Mouse (Mus musculus) E14TG2a.4 (cell line): ENCODE measurements around the gene Arfgap2.

Source experiments
- H3K27me3 ChIP-seq: 2 replicates; pipeline ENCODE4 v1.6.1; 2014; ENCODE audit warnings: low read length, control low read depth; ENCODE audit not compliant: insufficient read depth
- H3K36me3 ChIP-seq: 2 replicates; pipeline ENCODE4 v1.6.1; 2014; ENCODE audit warnings: low read length, control low read depth; ENCODE audit not compliant: insufficient read depth
- H3K4me1 ChIP-seq: replicated peaks from 2 replicates; pipeline ENCODE4 v1.6.1; 2014; ENCODE audit warnings: low read depth, low read length, control low read depth
- H3K4me3 ChIP-seq: replicated peaks from 2 replicates; pipeline ENCODE4 v1.5.1; 2014; ENCODE audit warnings: mild to moderate bottlenecking, low read length
- H3K9me3 ChIP-seq: 2 replicates; pipeline ENCODE4 v1.6.1; 2014; ENCODE audit warnings: low read length, control low read depth
- CTCF ChIP-seq: conservative IDR thresholded peaks from 2 replicates; pipeline ENCODE4 v1.5.1; 2014; ENCODE audit warnings: low read length
- NANOG ChIP-seq: IDR thresholded peaks from 2 replicates; pipeline ENCODE4 v1.6.1; 2014; ENCODE audit warnings: borderline replicate concordance, low read length, mixed read lengths
- POU5F1 ChIP-seq: IDR thresholded peaks from 2 replicates; pipeline ENCODE4 v1.6.1; 2014; ENCODE audit warnings: low read length, borderline replicate concordance

The Arfgap2 gene

DNA sequence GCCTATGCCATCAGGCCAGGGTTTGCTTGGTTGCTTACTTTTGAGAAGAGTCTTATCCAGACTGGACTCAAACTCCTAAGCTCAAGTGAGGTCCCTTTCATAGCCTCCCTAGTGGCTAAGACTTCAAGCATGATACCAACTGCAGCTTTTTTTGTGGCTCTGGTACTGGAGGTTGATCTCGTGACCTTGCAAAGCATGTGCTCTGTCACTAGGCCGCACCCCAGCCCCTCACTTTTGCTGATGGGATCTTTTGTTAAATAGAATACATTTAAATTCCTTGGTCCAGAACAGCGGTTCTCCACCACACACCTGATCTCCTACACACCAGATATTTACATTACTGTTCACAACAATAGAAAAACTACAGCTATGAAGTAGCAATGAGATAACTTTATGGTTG, 29.5 kb downstream of the Arfgap2 start:
- Histone ChIP-seq H3K4me1 (peaks cover 22% of the 10 kb centered on the region), H3K9me3 (no peaks in the 10 kb centered on the region), H3K36me3 (no peaks in the 10 kb centered on the region), H3K27me3 (no peaks in the 10 kb centered on the region), H3K4me3 (no peak overlapping the region)
- TF ChIP-seq CTCF (no peak), NANOG (no peak), POU5F1 (no peak)

DNA sequence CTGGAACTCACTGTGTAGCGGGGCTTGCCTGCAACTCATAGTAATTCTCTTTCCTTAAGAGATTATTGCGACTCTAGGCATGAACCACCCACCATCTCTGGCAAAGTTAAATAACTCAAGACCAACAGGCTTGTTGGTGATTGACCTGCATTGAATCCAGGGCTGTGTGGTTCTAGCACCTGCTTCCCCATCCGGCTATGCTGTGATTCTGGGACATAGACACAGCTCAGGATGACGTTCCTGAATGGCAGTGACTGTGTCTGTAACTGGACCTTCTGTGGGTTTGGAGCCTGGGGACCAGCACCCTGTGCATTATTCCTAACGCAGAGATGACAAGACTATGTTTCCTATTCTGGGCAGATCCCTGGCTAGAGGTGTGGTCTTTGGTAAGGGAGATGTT, 31.1 kb downstream of the Arfgap2 start:
- H3K9me3 ChIP-seq, result no peaks in the 10 kb centered on the region
- TF ChIP-seq POU5F1 (no peak), NANOG (no peak), CTCF (no peak)
- H3K4me3 ChIP-seq, result no peak overlapping the region
- no peaks in the 10 kb centered on the region for H3K27me3 ChIP-seq
- H3K36me3 ChIP-seq, result no peaks in the 10 kb centered on the region
- H3K4me1 ChIP-seq, result peaks cover 17% of the 10 kb centered on the region

DNA sequence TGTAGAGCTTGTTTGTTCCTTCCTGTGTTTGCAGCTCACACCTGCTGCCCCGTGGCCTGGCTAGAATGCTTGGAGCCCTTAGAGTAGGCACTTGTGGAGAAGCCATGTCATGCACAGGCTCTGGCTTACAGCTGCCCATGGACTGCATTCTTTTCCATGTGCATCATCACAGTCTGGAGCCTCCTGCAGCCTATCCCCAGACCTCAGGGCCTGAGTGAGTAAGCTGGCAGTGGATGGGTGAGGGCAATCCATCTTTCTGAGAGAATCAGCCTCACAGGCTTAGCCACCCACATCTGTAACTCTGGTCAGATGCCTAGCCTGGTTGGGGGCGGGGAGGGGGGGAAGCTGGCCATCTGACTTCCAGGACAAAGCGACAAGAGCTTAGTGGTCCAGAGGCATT, 34.4 kb downstream of the Arfgap2 start:
- H3K4me3 ChIP-seq, result no peak overlapping the region
- peaks cover 12% of the 10 kb centered on the region for H3K4me1 ChIP-seq
- TF ChIP-seq POU5F1 (no peak), NANOG (no peak), CTCF (no peak)
- no peaks in the 10 kb centered on the region for H3K9me3 ChIP-seq
- no peaks in the 10 kb centered on the region for H3K27me3 ChIP-seq
- H3K36me3 ChIP-seq, result no peaks in the 10 kb centered on the region

DNA sequence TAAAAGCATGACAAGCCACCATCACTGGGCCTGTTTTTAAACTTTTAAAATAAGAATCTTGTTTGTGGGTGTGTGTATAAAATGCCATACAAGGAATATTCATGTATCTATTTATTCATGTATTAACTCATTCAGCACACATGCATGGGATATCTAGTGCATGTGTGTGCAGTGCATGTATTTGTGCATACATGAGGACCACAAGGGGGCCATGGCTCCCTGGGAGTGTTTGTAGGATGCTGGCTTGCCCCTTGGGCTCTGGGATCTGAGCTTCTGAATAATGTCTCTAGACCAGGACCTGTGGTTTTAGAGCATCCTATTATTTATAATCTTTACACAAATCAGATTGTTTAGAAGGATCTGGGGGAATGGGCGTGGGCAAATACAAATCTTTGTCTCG, 36.0 kb downstream of the Arfgap2 start:
- H3K9me3 ChIP-seq, result no peaks in the 10 kb centered on the region
- H3K4me1 ChIP-seq, result peaks cover 10% of the 10 kb centered on the region
- H3K36me3 ChIP-seq, result no peaks in the 10 kb centered on the region
- H3K4me3 ChIP-seq, result no peak overlapping the region
- TF ChIP-seq POU5F1 (no peak), NANOG (no peak), CTCF (no peak)
- H3K27me3 ChIP-seq, result no peaks in the 10 kb centered on the region

DNA sequence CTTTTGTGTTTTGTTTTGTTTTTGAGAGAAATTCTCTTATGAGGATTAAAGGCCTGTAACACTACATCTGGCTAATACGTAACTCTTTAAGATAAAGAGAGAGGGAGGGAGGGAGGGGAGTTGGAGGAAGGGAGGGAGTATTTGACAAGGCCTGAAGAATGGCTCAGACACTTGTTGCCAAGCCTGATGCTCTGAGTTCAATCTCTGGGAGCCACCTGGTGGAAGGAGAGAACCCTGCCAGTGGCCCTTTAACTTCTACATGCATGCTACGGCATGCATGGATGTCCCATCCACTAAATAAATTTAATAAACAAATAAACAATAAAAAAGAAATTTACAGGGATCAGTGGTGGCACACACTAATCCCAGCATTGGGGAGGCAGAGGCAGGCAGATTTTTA, 37.1 kb downstream of the Arfgap2 start:
- Histone ChIP-seq H3K9me3 (no peaks in the 10 kb centered on the region), H3K36me3 (no peaks in the 10 kb centered on the region), H3K4me3 (no peak overlapping the region), H3K4me1 (peaks cover 10% of the 10 kb centered on the region), H3K27me3 (no peaks in the 10 kb centered on the region; the same call in 1 of the 2 replicates)
- no peak for TF ChIP-seq NANOG
- no peak for TF ChIP-seq POU5F1
- TF ChIP-seq CTCF, result no peak

DNA sequence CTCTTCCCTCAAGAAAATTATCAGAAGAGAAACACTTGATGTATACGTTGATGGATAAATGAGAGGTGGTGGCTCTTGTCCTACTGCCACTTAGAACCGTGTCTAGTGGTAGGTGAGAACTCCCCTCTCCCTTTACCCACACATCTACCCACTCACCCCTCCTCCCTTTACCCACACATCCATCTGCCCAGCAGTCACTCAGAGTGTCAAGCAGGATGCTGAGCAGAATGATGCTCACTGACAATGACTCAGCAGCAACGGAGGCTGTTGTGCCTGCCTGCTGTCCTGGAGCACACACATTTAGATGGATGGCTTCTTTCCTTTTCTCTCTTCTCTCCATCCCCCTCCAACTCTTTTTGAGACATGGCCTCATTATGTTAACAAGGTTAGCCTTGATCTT, 38.1 kb downstream of the Arfgap2 start:
- H3K36me3 ChIP-seq, result no peaks in the 10 kb centered on the region
- H3K27me3 ChIP-seq, result no peaks in the 10 kb centered on the region; the same call in 1 of the 2 replicates
- no peaks in the 10 kb centered on the region for H3K9me3 ChIP-seq
- peaks cover 10% of the 10 kb centered on the region for H3K4me1 ChIP-seq
- TF ChIP-seq CTCF, result no peak
- TF ChIP-seq NANOG, result no peak
- no peak for TF ChIP-seq POU5F1
- no peak overlapping the region for H3K4me3 ChIP-seq

DNA sequence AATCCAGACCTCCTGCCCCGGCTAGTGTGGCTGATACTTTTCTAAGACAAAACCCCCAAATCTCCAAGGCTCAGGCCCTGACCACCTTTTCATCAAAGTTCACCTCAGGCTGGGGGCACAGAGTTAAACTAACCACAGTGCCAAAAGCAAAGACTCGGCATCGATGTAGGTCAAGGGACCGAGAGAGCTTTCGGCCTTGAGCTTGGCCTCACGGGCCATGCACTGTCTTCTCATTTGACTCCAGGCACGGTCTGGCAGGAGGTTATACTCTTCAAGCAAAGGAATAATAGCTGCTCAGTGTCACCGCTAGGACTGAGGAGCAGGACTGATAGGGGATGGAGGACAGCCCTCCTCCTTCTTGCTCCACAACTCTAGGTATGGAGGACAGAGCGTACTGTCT, 41.2 kb downstream of the Arfgap2 start:
- TF ChIP-seq POU5F1 (no peak), CTCF (no peak), NANOG (no peak)
- Histone ChIP-seq H3K36me3 (no peaks in the 10 kb centered on the region), H3K9me3 (no peaks in the 10 kb centered on the region), H3K4me3 (no peak overlapping the region), H3K4me1 (peaks cover 15% of the 10 kb centered on the region), H3K27me3 (no peaks in the 10 kb centered on the region; the same call in 1 of the 2 replicates)

DNA sequence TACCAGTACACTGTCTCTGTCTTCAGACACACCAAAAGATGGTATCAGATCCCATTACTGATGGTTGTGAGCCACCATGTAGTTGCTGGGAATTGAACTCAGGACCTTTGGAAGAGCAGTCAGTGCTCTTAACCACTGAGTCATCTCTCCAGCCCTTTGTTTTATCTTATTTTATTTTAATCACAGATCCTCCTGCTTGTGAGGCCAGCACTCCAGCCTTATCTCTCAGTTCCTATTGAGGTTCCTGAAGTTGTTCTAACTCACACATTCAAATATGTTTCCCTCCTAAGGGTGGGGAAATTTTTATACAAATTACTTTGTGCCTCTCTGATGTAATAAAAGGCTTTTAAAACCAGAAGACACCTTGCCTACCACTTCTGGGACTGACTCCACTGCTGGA, 41.8 kb downstream of the Arfgap2 start:
- Histone ChIP-seq H3K27me3 (no peaks in the 10 kb centered on the region; the same call in 1 of the 2 replicates), H3K4me3 (no peak overlapping the region), H3K36me3 (no peaks in the 10 kb centered on the region), H3K4me1 (peaks cover 15% of the 10 kb centered on the region), H3K9me3 (no peaks in the 10 kb centered on the region)
- TF ChIP-seq CTCF, result no peak
- TF ChIP-seq POU5F1, result no peak
- no peak for TF ChIP-seq NANOG

DNA sequence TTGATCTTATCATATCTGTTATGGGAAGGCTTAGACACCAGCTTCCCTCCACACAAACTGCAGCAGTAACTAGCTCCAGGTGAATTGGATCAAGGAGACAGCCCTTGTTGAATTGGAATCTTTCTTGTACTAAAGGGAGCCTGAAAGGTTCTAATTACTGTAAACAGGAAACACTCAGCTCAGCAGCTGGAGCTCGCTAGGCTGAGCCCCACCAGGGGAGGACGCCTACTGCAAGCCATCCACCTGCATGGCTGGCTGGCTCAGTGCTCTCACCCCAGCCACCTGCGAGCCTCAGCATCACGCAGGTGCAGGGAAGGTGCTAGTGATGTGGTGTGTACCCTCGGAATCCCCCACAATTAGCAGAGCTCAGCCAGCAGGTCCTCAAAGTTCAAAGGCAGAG, 43.9 kb downstream of the Arfgap2 start:
- TF ChIP-seq NANOG (no peak), CTCF (no peak), POU5F1 (no peak)
- Histone ChIP-seq H3K4me3 (no peak overlapping the region), H3K27me3 (no peaks in the 10 kb centered on the region; the same call in 1 of the 2 replicates), H3K9me3 (no peaks in the 10 kb centered on the region), H3K4me1 (peaks cover 10% of the 10 kb centered on the region), H3K36me3 (no peaks in the 10 kb centered on the region)
